Mouse (Mus musculus) C2C12 (cell line): ENCODE measurements around the gene Ric8b.

Experiments
- CTCF ChIP-seq: IDR thresholded peaks from one replicate; pipeline ENCODE4 v1.5.1; 2011; ENCODE audit not compliant: control insufficient read depth, insufficient read depth, insufficient read length
- FOSL1 ChIP-seq: IDR thresholded peaks from one replicate; pipeline ENCODE4 v1.8.0; 2011; ENCODE audit warnings: mild to moderate bottlenecking, low read length; ENCODE audit not compliant: poor library complexity, insufficient read depth, severe bottlenecking
- MYOD1 ChIP-seq: IDR thresholded peaks from one replicate; pipeline ENCODE4 v1.6.1; 2011; ENCODE audit warnings: low read depth; ENCODE audit not compliant: control insufficient read depth, insufficient read length
- MYOG ChIP-seq: IDR thresholded peaks from one replicate; pipeline ENCODE4 v1.6.1; 2011; ENCODE audit not compliant: control insufficient read depth, insufficient read length; ENCODE audit errors: extremely low read depth
- USF1 ChIP-seq: IDR thresholded peaks from one replicate; pipeline ENCODE4 v1.6.1; 2011; ENCODE audit warnings: low read depth, mild to moderate bottlenecking, control low read depth, moderate library complexity

DNA sequence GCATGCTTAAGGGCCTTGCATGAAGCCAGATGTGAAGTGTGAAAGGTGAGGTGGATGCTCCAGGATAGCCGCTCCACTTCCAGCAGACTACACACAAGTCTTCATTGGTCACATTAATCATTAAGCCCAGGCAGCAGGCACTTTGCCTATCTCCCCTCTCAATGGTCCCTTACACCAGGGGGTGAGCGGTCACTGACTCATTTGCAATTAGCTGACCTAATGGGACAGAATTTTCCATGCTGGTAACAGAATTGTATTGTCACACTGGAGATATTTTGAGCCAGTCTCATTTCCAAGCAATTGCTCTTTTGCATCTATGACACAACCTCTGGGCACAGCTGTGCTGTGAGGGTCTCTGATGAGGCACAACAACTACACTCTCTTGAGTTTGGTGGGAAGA, 15.2 kb upstream of the Ric8b start:
- TF ChIP-seq CTCF (no peak), FOSL1 (no peak), MYOD1 (peak; percentile 33), MYOG (no peak), USF1 (no peak)
